In genomic region chr12:53124696-53125095, GRCm38 (mm10) we compare ENCODE assay signal across 14 mouse cellular contexts.
DNase-seq lines count a peak whose midpoint lies in the region; ATAC-seq and TF ChIP-seq lines count a peak whose summit lies in the region.
"Had no signal": no experiment of that assay in that cellular context is flagged by ENCODE, and none has a peak within 500 bp of the region (broad histone marks: within the 10 kb centered on the region; RNA-seq: fewer than 3 reads in every experiment).

No protein-coding gene starts in this region.

- no peak for DNase-seq in heart, adult 8-10 months (ENCODE audit: low spot score)
- DNase-seq in midbrain, embryonic 10.5 days (ENCODE audit: low spot score): no peak
- DNase-seq in forebrain, postnatal 0 days: peak; percentile 47
- DNase-seq in cerebellum, adult 18-20 months: no peak
- DNase-seq: liver, embryonic 13.5 days had no signal

- H3K9me3 ChIP-seq in heart, embryonic 14.5 days (ENCODE audit: control insufficient read depth, low read length): no peaks in the 10 kb centered on the region
- H3K9me3 ChIP-seq in midbrain, embryonic 12.5 days: 0 out of 2 replicates have a peak, but pooled peaks cover 3% of the 10 kb centered on the region
- H3K9me3 ChIP-seq in midbrain, embryonic 10.5 days (replicated peaks): 0 out of 2 replicates have a peak, but pooled peaks cover 7% of the 10 kb centered on the region
- no peaks in the 10 kb centered on the region for H3K9me3 ChIP-seq in forebrain, postnatal 0 days (ENCODE audit: low read length)
- H3K9me3 ChIP-seq in midbrain, embryonic 16.5 days (replicated peaks; ENCODE audit: control insufficient read depth, low read length, poor library complexity, severe bottlenecking): no peaks in the 10 kb centered on the region
- H3K9me3 ChIP-seq in intestine, postnatal 0 days (ENCODE audit: control insufficient read depth): no peaks in the 10 kb centered on the region
- H3K9me3 ChIP-seq: limb, embryonic 10.5 days; liver, embryonic 13.5 days had no signal

- TF ChIP-seq CTCF in forebrain, postnatal 0 days (IDR thresholded peaks at IDR 0.05; ENCODE audit: low read depth): no peak
- no peak for TF ChIP-seq CTCF in intestine, postnatal 0 days (IDR thresholded peaks at IDR 0.05; ENCODE audit: low read depth)

- peaks cover 3% of the 10 kb centered on the region; the same call in 1 of the 2 replicates for H3K36me3 ChIP-seq in heart, embryonic 14.5 days (ENCODE audit: control insufficient read depth, insufficient read depth, low read length)
- no peaks in the 10 kb centered on the region for H3K36me3 ChIP-seq in midbrain, embryonic 12.5 days
- H3K36me3 ChIP-seq in midbrain, embryonic 10.5 days: peaks cover 3% of the 10 kb centered on the region; the same call in 1 of the 2 replicates
- H3K36me3 ChIP-seq in forebrain, postnatal 0 days (ENCODE audit: insufficient read depth): no peaks in the 10 kb centered on the region; the same call in 1 of the 2 replicates
- no peaks in the 10 kb centered on the region for H3K36me3 ChIP-seq in midbrain, embryonic 16.5 days (ENCODE audit: control insufficient read depth, insufficient read depth, low read length)
- no peaks in the 10 kb centered on the region for H3K36me3 ChIP-seq in intestine, postnatal 0 days (ENCODE audit: control insufficient read depth, insufficient read depth)
- H3K36me3 ChIP-seq: embryonic facial prominence, embryonic 10.5 days; G1E; limb, embryonic 10.5 days; liver, embryonic 13.5 days had no signal

- H3K4me2 ChIP-seq in heart, embryonic 14.5 days (ENCODE audit: low read length): peak overlapping the region; percentile 16; the same call in 1 of the 2 replicates
- H3K4me2 ChIP-seq in midbrain, embryonic 12.5 days (replicated peaks): no peak overlapping the region
- peak overlapping the region; percentile 28; the same call in 1 of the 2 replicates for H3K4me2 ChIP-seq in forebrain, postnatal 0 days (ENCODE audit: low read depth)
- no peak overlapping the region for H3K4me2 ChIP-seq in midbrain, embryonic 16.5 days (ENCODE audit: low read length)
- no peak overlapping the region for H3K4me2 ChIP-seq in intestine, postnatal 0 days (replicated peaks; ENCODE audit: low read depth)
- H3K4me2 ChIP-seq: liver, embryonic 13.5 days had no signal

- 53% methylated on average over 1 of the region's 1 CpGs for WGBS in heart, embryonic 14.5 days
- 40% methylated on average over 1 of the region's 1 CpGs for WGBS in midbrain, embryonic 12.5 days
- 53% methylated on average over 1 of the region's 1 CpGs for WGBS in midbrain, embryonic 10.5 days
- 8% methylated on average over 1 of the region's 1 CpGs for WGBS in forebrain, postnatal 0 days
- 16% methylated on average over 1 of the region's 1 CpGs for WGBS in midbrain, embryonic 16.5 days
- WGBS in intestine, postnatal 0 days: 48% methylated on average over 1 of the region's 1 CpGs

- H3K4me3 ChIP-seq in heart, embryonic 14.5 days (ENCODE audit: control insufficient read depth in 1 of 2, insufficient read depth in 1 of 2, low read depth in 1 of 2, low read length in 2 of 2): no peak overlapping the region
- no peak overlapping the region for H3K4me3 ChIP-seq in midbrain, embryonic 12.5 days
- H3K4me3 ChIP-seq in midbrain, embryonic 10.5 days: no peak overlapping the region
- H3K4me3 ChIP-seq in forebrain, postnatal 0 days (ENCODE audit: low read depth, low read length): no peak overlapping the region
- no peak overlapping the region for H3K4me3 ChIP-seq in midbrain, embryonic 16.5 days (ENCODE audit: low read depth, low read length)
- H3K4me3 ChIP-seq in intestine, postnatal 0 days (ENCODE audit: low read depth, low read length): no peak overlapping the region
- H3K4me3 ChIP-seq: embryonic facial prominence, embryonic 10.5 days; limb, embryonic 10.5 days; liver, embryonic 13.5 days had no signal

- no peak overlapping the region for H3K9ac ChIP-seq in heart, embryonic 14.5 days (ENCODE audit: low read length)
- H3K9ac ChIP-seq in midbrain, embryonic 12.5 days (replicated peaks): no peak overlapping the region
- H3K9ac ChIP-seq in forebrain, postnatal 0 days: no peak overlapping the region
- no peak overlapping the region for H3K9ac ChIP-seq in midbrain, embryonic 16.5 days (ENCODE audit: low read depth, low read length)
- H3K9ac ChIP-seq in intestine, postnatal 0 days (ENCODE audit: low read depth, low read length): no peak overlapping the region
- H3K9ac ChIP-seq: liver, embryonic 13.5 days had no signal

- 0 out of 4 replicates have a peak overlapping the region, but pooled peaks of 1 of the 2 experiments have one; percentile 41 for H3K27ac ChIP-seq in heart, embryonic 14.5 days (replicated peaks in 1 of 2; ENCODE audit: control insufficient read depth in 1 of 2, insufficient read depth in 1 of 2, low read depth in 2 of 2, low read length in 2 of 2)
- H3K27ac ChIP-seq in midbrain, embryonic 12.5 days (replicated peaks): peak overlapping the region; percentile 52
- H3K27ac ChIP-seq in midbrain, embryonic 10.5 days (replicated peaks): no peak overlapping the region
- 0 out of 2 replicates have a peak overlapping the region, but pooled peaks have one; percentile 55 for H3K27ac ChIP-seq in forebrain, postnatal 0 days (ENCODE audit: low read depth, low read length)
- peak overlapping the region; percentile 61 for H3K27ac ChIP-seq in midbrain, embryonic 16.5 days (ENCODE audit: low read length)
- H3K27ac ChIP-seq in intestine, postnatal 0 days (ENCODE audit: low read depth, low read length): no peak overlapping the region
- H3K27ac ChIP-seq: embryonic facial prominence, embryonic 10.5 days; kidney, postnatal 0 days; limb, embryonic 10.5 days; liver, embryonic 13.5 days; macrophage had no signal

- H3K4me1 ChIP-seq in heart, embryonic 14.5 days (ENCODE audit: control insufficient read depth in 2 of 2, insufficient read depth in 2 of 2, low read length in 2 of 2): no peaks in the 10 kb centered on the region
- peaks cover 25% of the 10 kb centered on the region for H3K4me1 ChIP-seq in midbrain, embryonic 12.5 days
- peaks cover 18% of the 10 kb centered on the region for H3K4me1 ChIP-seq in midbrain, embryonic 10.5 days
- H3K4me1 ChIP-seq in forebrain, postnatal 0 days (ENCODE audit: insufficient read depth): peaks cover 14% of the 10 kb centered on the region; the same call in 1 of the 2 replicates
- H3K4me1 ChIP-seq in midbrain, embryonic 16.5 days (ENCODE audit: control insufficient read depth, insufficient read depth, low read length): peaks cover 16% of the 10 kb centered on the region
- no peaks in the 10 kb centered on the region for H3K4me1 ChIP-seq in intestine, postnatal 0 days (replicated peaks; ENCODE audit: control insufficient read depth, insufficient read depth, low read length)
- H3K4me1 ChIP-seq: liver, embryonic 13.5 days had no signal

- no peaks in the 10 kb centered on the region for H3K27me3 ChIP-seq in heart, embryonic 14.5 days (ENCODE audit: control insufficient read depth, insufficient read depth, low read length)
- no peaks in the 10 kb centered on the region for H3K27me3 ChIP-seq in midbrain, embryonic 12.5 days
- H3K27me3 ChIP-seq in midbrain, embryonic 10.5 days (ENCODE audit: low read depth, poor library complexity, severe bottlenecking): no peaks in the 10 kb centered on the region
- H3K27me3 ChIP-seq in forebrain, postnatal 0 days (ENCODE audit: insufficient read depth, low read length): no peaks in the 10 kb centered on the region
- H3K27me3 ChIP-seq in midbrain, embryonic 16.5 days (ENCODE audit: control insufficient read depth, insufficient read depth, low read depth, low read length): no peaks in the 10 kb centered on the region
- H3K27me3 ChIP-seq in intestine, postnatal 0 days (replicated peaks; ENCODE audit: control insufficient read depth, insufficient read depth, low read length): no peaks in the 10 kb centered on the region
- H3K27me3 ChIP-seq: liver, embryonic 13.5 days had no signal

- no peak for ATAC-seq in heart, embryonic 14.5 days (ENCODE audit: insufficient number of reproducible peaks, insufficient read depth, low FRiP score, low read depth)
- ATAC-seq in midbrain, embryonic 12.5 days (ENCODE audit: low FRiP score, low read depth): no peak
- peak; percentile 62 for ATAC-seq in forebrain, postnatal 0 days
- ATAC-seq in midbrain, embryonic 16.5 days: 0 out of 2 replicates have a peak, but pooled peaks have one; percentile 42
- ATAC-seq in intestine, postnatal 0 days: no peak

Comparison
In these comparisons a context has a peak if more than half of its experiments do, and no peak if none do; other contexts are left out.
1. ATAC-seq: peak in forebrain, postnatal 0 days (single experiment) and midbrain, embryonic 16.5 days (single experiment); none in heart, embryonic 14.5 days (single experiment), midbrain, embryonic 12.5 days (single experiment) and intestine, postnatal 0 days (single experiment).
2. H3K27ac ChIP-seq: peak in midbrain, embryonic 12.5 days (single experiment), forebrain, postnatal 0 days (single experiment) and midbrain, embryonic 16.5 days (single experiment); none in midbrain, embryonic 10.5 days (single experiment) and intestine, postnatal 0 days (single experiment).
3. H3K4me2 ChIP-seq: peak in heart, embryonic 14.5 days (single experiment) and forebrain, postnatal 0 days (single experiment); none in midbrain, embryonic 12.5 days (single experiment), midbrain, embryonic 16.5 days (single experiment) and intestine, postnatal 0 days (single experiment).